Mouse (Mus musculus) hindbrain, embryonic 10.5 days (tissue): Measurements from ENCODE around the gene Tas2r143. TPM values are rescaled to one million over a fixed set of nuclear protein-coding genes. Genes with fewer than 3 reads are reported as not detected.

Experiments
- DNase-seq: peaks from one replicate; pipeline ENCODE4 v3.0.0-alpha.2; 2017; ENCODE audit warnings: low spot score
- H3K27ac ChIP-seq: fragments of 300-500 bp; sonication (generic); 2 replicates; pipeline ENCODE4 v1.5.1; 2016; ENCODE audit warnings: mild to moderate bottlenecking, moderate library complexity
- H3K27me3 ChIP-seq: fragments of 300-500 bp; sonication (generic); 2 replicates; pipeline ENCODE4 v1.6.1; 2016; ENCODE audit warnings: mild to moderate bottlenecking; ENCODE audit not compliant: poor library complexity, insufficient read depth, severe bottlenecking
- H3K36me3 ChIP-seq: fragments of 300-500 bp; sonication (generic); 2 replicates; pipeline ENCODE4 v1.6.1; 2016; ENCODE audit warnings: mild to moderate bottlenecking, moderate library complexity
- H3K4me1 ChIP-seq: fragments of 300-500 bp; sonication (generic); replicated peaks from 2 replicates; pipeline ENCODE4 v1.6.1; 2016; ENCODE audit warnings: mild to moderate bottlenecking
- H3K4me3 ChIP-seq: fragments of 300-500 bp; sonication (generic); 2 replicates; pipeline ENCODE4 v1.5.1; 2016; ENCODE audit warnings: mild to moderate bottlenecking, moderate library complexity
- H3K9me3 ChIP-seq: fragments of 300-500 bp; sonication (generic); 2 replicates; pipeline ENCODE4 v1.6.1; 2016; ENCODE audit warnings: mild to moderate bottlenecking, moderate library complexity
- WGBS: fragments of 180-500 bp; shearing (Covaris S2); methylation state at CpG from one replicate; pipeline ENCODE4 v1.1.7; 2016; 5-methylcytosine and 5-hydroxymethylcytosine counted together
- polyA plus RNA-seq: library from polyadenylated mRNA; unstranded; fragments of >200 nt; fragmentation: Nextera tagmentation; extraction: Ambion mirVana; gene quantifications from 2 replicates; pipeline ENCODE4 v1.2.1, GENCODE M21; 2016

The Tas2r143 gene
- polyA plus RNA-seq, result not detected in 2 replicates

DNA sequence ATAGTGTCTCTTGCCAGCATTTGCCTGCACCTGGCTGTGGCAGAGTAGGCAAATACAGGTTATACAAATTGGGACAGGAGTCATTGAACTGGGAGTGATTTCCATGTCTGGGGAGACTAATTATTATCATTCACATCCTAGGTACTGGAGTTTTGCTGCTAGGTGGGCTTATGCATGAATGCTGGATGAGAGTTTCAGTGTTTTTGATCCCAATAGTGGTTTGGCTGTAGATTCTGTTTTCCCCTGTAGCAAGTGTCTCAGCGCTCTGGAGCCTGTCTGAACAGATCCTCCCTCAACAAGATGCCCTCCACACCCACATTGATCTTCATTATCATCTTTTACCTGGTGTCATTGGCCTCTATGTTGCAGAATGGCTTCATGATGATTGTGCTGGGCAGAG, at the start of gene Tas2r143:
Tas2r143 (plus strand) TSS at position 301 of the 400 bp plus-strand sequence.
- WGBS, result 94% methylated on average over 1 of the region's 1 CpGs
- Histone ChIP-seq H3K9me3 (no peaks in the 10 kb centered on the region), H3K4me3 (no peak within 1 kb of the TSS), H3K4me1 (no peaks in the 10 kb centered on the region), H3K27me3 (no peaks in the 10 kb centered on the region), H3K36me3 (no peaks in the 10 kb centered on the region), H3K27ac (no peak within 1 kb of the TSS)
- no peak for DNase-seq

DNA sequence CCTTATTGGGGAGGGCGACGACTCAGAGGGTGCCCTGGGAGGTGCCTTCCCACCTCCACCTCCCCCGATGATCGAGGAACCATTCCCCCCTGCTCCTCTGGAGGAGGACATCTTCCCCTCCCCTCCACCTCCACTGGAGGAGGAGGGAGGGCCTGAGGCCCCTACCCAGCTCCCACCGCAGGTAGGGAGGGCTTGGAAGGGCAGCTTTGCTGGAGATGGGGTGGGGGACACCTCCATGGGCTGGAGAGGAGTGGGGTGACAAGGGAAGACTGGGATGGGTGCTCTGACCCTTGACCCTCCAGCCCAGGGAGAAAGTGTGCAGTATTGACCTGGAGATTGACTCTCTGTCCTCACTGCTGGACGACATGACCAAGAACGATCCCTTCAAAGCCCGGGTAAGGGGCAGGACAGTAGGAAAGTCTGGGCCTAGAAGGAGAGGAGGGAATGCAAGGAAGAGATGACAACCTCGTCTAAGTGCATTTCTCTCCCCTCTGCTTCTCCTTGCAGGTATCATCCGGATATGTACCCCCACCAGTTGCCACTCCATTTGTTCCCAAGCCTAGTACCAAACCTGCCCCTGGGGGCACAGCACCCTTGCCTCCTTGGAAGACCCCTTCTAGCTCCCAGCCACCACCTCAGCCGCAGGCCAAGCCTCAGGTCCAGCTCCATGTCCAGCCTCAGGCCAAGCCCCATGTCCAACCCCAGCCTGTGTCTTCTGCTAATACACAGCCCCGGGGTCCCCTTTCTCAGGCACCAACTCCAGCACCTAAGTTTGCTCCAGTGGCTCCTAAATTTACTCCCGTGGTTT, 48.9 kb upstream of the Tas2r143 start:
- H3K4me3 ChIP-seq, result peak overlapping the region; percentile 90
- peaks cover 40% of the 10 kb centered on the region for H3K4me1 ChIP-seq
- H3K27me3 ChIP-seq, result no peaks in the 10 kb centered on the region
- WGBS, result 44% methylated on average over 13 of the region's 13 CpGs
- H3K27ac ChIP-seq, result peak overlapping the region; percentile 97
- H3K9me3 ChIP-seq, result no peaks in the 10 kb centered on the region
- peaks cover 49% of the 10 kb centered on the region for H3K36me3 ChIP-seq
- DNase-seq, result no peak

DNA sequence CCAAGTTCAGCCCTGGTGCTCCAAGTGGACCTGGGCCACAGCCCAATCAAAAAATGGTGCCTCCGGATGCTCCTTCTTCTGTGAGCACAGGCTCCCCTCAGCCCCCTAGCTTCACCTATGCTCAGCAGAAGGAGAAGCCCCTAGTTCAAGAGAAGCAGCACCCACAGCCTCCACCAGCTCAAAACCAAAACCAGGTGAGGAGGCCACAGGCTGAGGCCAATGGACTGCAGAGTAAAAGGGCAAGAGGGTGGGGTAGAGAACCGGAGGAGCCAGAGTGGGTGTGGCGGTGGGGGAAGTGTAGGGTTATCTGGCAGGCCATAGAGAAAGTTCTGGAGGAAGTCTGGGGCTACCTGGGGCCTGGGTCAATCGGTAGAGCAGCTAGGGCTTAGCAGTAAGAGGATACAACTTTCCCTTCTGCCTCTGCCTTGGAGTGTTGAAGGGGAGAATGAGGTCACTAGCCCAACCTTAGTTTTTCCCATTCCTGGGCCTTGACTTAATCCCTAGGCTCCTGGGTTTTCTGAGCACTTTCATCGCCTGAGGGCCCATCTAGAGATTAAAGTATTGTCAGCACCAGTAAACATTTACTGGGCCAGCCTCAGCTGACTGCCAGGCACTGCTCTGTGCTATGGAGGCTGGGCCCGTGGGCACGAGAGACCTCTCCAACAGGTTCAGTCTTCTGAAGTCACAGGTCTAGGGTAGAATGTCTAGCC, 48.1 kb upstream of the Tas2r143 start:
- no peak overlapping the region for H3K27ac ChIP-seq
- H3K36me3 ChIP-seq, result peaks cover 57% of the 10 kb centered on the region
- H3K4me3 ChIP-seq, result peak overlapping the region; percentile 90; the same call in 1 of the 2 replicates
- no peaks in the 10 kb centered on the region for H3K9me3 ChIP-seq
- WGBS, result 87% methylated on average over 7 of the region's 7 CpGs
- peaks cover 40% of the 10 kb centered on the region for H3K4me1 ChIP-seq
- H3K27me3 ChIP-seq, result no peaks in the 10 kb centered on the region
- DNase-seq, result no peak

DNA sequence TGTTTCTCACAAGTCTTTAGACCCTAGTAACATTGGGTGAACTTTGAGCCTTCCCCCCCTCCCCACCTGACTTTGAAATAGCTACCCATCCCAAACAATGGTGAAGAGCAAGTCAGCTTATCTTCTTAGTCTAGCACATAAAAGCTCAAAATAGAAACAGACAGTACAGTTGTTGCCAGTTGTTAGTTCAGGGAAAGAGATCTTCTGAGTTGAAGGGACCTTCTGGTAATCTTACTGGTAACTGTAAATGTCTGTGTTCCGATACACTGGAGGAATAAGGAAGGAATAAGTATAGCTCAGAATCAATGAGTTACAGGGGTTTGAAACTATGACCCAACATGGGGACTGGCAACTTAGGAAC, 47.6 kb upstream of the Tas2r143 start:
- Histone ChIP-seq H3K27me3 (no peaks in the 10 kb centered on the region), H3K27ac (no peak overlapping the region), H3K36me3 (peaks cover 62% of the 10 kb centered on the region), H3K4me1 (peaks cover 41% of the 10 kb centered on the region), H3K4me3 (no peak overlapping the region), H3K9me3 (no peaks in the 10 kb centered on the region)
- no peak for DNase-seq
- WGBS, result 96% methylated on average over 1 of the region's 1 CpGs

DNA sequence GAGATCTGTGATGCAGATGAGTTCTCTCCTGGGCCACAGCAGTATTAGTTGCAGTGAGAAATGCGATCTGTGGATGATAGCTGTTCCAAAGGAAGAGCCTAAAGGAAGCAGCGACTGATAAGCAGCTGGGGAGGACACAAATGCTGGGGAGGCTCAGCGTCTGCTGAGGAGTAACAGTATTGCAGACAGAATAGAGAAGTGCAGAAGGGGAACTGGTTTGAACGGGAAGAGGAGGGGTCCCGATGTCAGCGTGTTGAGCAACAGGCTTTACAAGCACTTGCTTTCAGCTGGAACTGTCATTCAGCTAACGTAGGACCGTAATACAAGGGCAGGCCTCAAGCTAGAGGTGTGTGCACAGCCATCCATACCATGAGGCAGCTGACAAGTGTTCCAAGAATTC, 46.9 kb upstream of the Tas2r143 start:
- H3K4me3 ChIP-seq, result no peak overlapping the region
- 89% methylated on average over 8 of the region's 8 CpGs for WGBS
- H3K27me3 ChIP-seq, result no peaks in the 10 kb centered on the region
- no peaks in the 10 kb centered on the region for H3K9me3 ChIP-seq
- peaks cover 47% of the 10 kb centered on the region for H3K4me1 ChIP-seq
- H3K36me3 ChIP-seq, result peaks cover 69% of the 10 kb centered on the region
- DNase-seq, result no peak
- H3K27ac ChIP-seq, result no peak overlapping the region

DNA sequence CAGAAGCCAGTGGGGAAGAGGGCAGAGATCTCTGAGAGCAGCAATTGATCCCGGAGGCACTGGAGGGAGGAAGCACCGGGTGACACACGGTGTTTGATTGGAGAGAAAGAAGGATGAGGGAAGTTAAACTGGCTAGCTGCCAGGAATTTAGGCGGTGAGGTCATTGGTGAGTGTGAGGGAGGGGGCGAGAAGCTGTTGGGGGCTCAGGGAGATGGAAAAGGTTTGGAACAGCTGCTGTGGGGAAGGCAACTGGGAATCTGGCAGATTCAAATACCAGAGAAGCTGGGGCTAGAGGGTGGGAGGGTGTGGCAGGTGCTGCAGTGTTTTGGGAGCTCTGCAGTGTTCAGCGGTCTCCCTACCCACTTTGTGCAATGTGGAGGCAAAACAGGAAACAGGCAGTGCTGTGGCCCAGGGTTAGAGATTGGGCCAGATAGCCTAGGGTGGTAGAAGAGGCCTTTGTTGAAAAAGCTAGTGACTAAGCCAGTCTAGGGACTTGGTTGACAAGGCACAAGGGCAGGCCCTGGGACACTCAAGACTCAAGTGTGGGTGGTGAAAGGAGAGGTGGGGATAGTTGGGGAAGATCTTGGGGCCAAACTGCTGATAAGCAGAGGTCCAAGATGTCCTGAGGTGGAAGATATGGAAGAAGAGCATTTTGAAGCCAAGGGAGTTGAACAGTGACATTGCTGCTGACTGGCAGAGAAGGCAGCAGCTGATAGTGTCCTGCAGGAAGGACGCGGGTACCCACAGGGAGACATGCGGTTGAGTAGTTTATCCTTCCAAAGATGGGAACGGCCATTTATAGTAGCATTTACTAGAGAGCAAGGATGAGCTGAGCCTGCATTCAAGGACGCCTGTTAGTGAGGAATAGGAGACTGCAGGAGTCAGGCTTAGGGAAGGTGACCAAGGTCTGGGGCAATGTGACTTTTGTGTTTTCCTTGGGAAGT, 45.7 kb upstream of the Tas2r143 start:
- no peak for DNase-seq
- H3K27me3 ChIP-seq, result no peaks in the 10 kb centered on the region
- 79% methylated on average over 11 of the region's 11 CpGs for WGBS

DNA sequence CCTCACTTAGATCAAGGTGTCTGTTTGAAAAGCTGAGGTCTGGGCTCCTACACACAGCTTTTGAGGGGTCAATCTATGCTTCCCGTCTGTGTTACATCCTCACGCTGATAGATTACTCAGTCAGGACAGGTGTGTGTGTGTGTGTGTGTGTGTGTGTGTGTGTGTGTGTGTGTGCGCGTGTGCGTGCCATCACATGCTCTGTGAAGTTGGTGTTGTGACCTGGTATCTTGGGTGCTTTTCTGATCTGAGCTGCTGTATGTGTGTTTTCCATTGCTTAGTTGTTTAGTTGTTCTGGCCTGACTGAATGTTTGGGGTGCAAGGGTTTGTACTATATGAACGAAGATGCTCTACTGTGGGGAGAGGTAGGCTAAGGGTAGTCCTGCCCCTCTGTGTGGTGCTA, 44.7 kb upstream of the Tas2r143 start:
- WGBS, result 94% methylated on average over 6 of the region's 6 CpGs
- peaks cover 38% of the 10 kb centered on the region for H3K4me1 ChIP-seq
- H3K27me3 ChIP-seq, result no peaks in the 10 kb centered on the region
- H3K4me3 ChIP-seq, result no peak overlapping the region
- peaks cover 91% of the 10 kb centered on the region for H3K36me3 ChIP-seq
- DNase-seq, result no peak
- H3K9me3 ChIP-seq, result no peaks in the 10 kb centered on the region
- no peak overlapping the region for H3K27ac ChIP-seq

More for the DNA sequence above, 45.7 kb upstream of the Tas2r143 start:
- Histone ChIP-seq H3K4me1 (peaks cover 42% of the 10 kb centered on the region), H3K36me3 (peaks cover 81% of the 10 kb centered on the region), H3K27ac (no peak overlapping the region), H3K4me3 (no peak overlapping the region), H3K9me3 (no peaks in the 10 kb centered on the region)

DNA sequence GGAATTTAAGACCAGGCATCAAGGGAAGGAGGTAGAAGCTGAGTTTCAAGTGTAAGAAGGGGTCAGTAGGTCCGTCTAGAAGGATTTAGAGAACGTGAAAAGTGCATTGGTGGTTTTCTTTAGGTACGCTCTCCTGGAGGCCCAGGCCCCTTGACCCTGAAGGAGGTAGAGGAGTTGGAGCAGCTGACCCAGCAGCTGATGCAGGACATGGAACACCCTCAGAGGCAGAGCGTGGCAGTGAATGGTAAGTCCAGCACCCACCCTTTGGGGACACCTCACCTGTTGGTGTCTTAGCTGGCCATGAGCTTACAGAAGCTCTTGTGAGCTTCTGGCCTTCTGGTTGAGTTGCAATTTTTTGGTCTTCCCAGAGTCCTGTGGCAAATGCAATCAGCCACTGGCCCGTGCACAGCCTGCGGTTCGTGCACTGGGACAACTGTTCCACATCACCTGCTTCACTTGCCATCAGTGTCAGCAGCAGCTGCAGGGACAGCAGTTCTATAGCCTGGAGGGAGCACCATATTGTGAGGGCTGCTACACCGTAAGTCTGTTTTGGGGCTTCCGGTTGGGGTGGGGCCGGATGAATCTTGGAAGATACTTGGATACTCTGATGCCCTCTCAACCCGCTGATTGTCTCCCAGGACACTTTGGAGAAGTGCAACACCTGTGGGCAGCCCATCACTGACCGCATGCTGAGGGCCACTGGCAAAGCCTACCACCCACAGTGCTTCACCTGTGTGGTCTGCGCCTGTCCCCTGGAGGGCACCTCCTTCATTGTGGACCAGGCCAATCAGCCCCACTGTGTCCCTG, 44.0 kb upstream of the Tas2r143 start:
- H3K9me3 ChIP-seq, result no peaks in the 10 kb centered on the region
- no peak overlapping the region for H3K27ac ChIP-seq
- WGBS, result 94% methylated on average over 13 of the region's 13 CpGs
- no peak overlapping the region for H3K4me3 ChIP-seq
- DNase-seq, result no peak
- H3K36me3 ChIP-seq, result peaks cover 97% of the 10 kb centered on the region
- H3K4me1 ChIP-seq, result peaks cover 31% of the 10 kb centered on the region
- no peaks in the 10 kb centered on the region for H3K27me3 ChIP-seq

DNA sequence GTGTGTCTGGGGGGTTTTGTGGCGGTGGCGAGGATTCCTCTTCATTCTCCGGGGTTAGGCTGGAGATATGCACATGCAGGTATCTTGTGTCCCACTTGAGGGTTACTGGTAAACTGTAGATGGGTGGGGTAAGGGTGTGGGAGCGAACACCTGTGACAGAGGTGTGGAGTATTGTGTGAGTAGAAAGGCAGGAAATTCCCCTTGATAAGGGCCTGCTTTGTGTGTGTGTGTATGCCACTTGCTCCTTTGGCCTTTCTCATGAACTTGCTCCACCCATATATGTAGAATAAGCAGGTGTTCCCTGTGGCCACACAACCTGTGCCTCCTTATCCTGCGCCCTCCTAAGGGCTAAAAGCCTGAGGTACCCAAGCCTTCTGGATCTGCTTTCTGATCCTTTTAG, 43.1 kb upstream of the Tas2r143 start:
- H3K4me3 ChIP-seq, result no peak overlapping the region
- no peaks in the 10 kb centered on the region for H3K9me3 ChIP-seq
- H3K27ac ChIP-seq, result no peak overlapping the region
- peaks cover 97% of the 10 kb centered on the region for H3K36me3 ChIP-seq
- 91% methylated on average over 5 of the region's 5 CpGs for WGBS
- H3K27me3 ChIP-seq, result no peaks in the 10 kb centered on the region
- no peak for DNase-seq
- peaks cover 22% of the 10 kb centered on the region for H3K4me1 ChIP-seq

DNA sequence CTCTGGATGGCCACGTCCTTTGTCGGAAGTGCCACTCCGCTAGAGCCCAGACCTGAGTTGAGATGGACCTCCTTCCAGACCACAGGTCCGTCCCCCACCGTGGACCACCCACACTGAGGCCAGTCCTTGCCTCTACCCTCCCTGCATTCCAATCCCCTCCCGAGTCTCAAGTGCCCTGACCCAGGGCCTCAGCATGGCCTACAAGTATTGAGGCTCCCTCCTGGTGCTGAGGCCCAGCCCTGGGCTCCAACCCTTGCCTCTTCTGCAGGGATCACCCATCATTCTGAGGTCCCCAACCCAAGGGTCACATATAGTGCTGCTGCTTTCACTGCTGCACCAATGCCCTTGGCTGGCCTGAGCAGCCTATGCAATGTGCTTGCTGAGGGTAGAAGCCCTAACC, 42.1 kb upstream of the Tas2r143 start:
- Histone ChIP-seq H3K27ac (no peak overlapping the region), H3K27me3 (no peaks in the 10 kb centered on the region), H3K36me3 (peaks cover 87% of the 10 kb centered on the region), H3K4me3 (no peak overlapping the region), H3K9me3 (no peaks in the 10 kb centered on the region), H3K4me1 (peaks cover 20% of the 10 kb centered on the region)
- DNase-seq, result no peak
- WGBS, result 59% methylated on average over 6 of the region's 6 CpGs

DNA sequence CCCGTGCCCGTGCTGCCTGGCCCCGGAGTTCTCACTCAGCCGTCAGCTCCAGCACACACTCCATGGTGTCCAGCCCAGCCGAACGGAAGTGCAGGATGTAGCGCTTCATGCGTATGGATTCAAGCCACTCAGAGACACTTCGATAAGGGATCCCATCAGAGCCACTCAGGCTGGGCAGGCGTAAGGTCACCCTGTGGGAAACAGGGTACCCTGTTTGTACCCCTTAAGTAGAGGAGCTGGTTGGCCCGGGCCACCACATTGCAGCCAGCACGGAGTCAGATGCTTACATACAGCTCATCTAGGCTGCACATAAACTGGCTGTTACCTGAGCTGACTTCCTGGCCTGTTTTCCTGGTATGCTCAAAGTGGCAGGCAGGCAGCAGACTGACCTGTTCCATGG, 41.1 kb upstream of the Tas2r143 start:
- Histone ChIP-seq H3K4me3 (no peak overlapping the region), H3K4me1 (peaks cover 13% of the 10 kb centered on the region; the same call in 1 of the 2 replicates), H3K27me3 (no peaks in the 10 kb centered on the region), H3K36me3 (peaks cover 77% of the 10 kb centered on the region), H3K27ac (no peak overlapping the region), H3K9me3 (no peaks in the 10 kb centered on the region)
- no peak for DNase-seq
- 96% methylated on average over 12 of the region's 12 CpGs for WGBS
